Mouse (Mus musculus): ENCODE data around the gene Usp2. TPM values are rescaled to one million over a fixed set of nuclear protein-coding genes. Genes with fewer than 3 reads are reported as not detected.

Usp2 gene
- total and polyA plus RNA-seq, 3 experiments, result 73.8 to 206 (median 75.8) TPM

DNA sequence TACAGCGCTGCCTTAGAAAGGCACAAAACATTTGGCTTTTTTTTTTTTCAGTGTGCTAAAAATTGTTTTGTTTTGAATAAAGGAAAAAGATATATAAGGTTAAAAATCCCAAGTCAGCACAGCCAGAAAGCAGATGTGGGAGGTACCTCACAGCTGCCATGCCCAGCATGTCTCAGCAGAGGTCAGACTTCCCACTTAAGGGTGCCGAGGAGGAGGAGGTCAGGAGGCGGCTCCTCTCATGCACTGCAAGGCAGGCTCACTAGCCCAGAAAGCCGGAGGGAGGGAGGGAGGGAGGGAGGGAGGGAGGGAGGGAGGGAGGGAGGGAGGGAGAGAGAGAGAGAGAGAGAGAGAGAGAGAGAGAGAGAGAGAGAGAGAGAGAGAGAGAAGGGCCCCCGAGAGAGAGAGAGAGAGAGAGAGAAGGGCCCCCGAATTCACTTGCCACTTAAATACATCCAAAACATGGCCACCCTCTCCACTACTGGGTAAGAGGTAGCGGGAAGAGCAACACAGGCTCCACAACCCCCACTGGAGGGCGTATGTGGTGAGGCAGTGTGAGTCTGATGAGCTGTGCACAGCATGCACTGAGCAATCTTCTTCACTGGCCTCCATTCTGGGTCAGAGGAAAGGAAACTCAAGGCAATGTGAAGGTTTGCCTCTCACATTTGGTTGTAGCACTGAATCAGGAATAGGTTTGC, 77.3 kb downstream of the Usp2 start:
- H3K79me2 ChIP-seq (replicated peaks; ENCODE audit: control insufficient read depth, insufficient read depth, low read length), result no peaks in the 10 kb centered on the region
- 35% methylated on average over 7 of the region's 8 CpGs for WGBS
- no peaks in the 10 kb centered on the region for H3K27me3 ChIP-seq (ENCODE audit: control insufficient read depth, insufficient read depth, low read length)
- no peak overlapping the region for H3K27ac ChIP-seq
- peak in 1 of 2 experiments; percentile 46 for DNase-seq
- H3K4me3 ChIP-seq, result no peak overlapping the region
- peaks cover 11% of the 10 kb centered on the region for H3K36me3 ChIP-seq (ENCODE audit: control insufficient read depth, insufficient read depth, low read length)
- intact Hi-C loops (cut with DNase I), result no loop called here
- TF ChIP-seq POLR2A (IDR thresholded peaks at IDR 0.05; ENCODE audit: insufficient read depth, low read depth, low read length) (no peak), EP300 (IDR thresholded peaks at IDR 0.05; ENCODE audit: insufficient read depth, low read depth, low read length) (no peak), CTCF (IDR thresholded peaks at IDR 0.05) (peak; percentile 38)
- peaks cover 5% of the 10 kb centered on the region for H3K4me1 ChIP-seq (ENCODE audit: control insufficient read depth, insufficient read depth, low read length)
- no peak overlapping the region for H3K9ac ChIP-seq (ENCODE audit: low read depth, low read length)

- H3K9ac ChIP-seq (ENCODE audit: low read depth, low read length), result no peak overlapping the region
- peaks cover 11% of the 10 kb centered on the region for H3K36me3 ChIP-seq (ENCODE audit: control insufficient read depth, insufficient read depth, low read length)
- intact Hi-C loops (cut with DNase I), result no loop called here
- peaks cover 5% of the 10 kb centered on the region for H3K4me1 ChIP-seq (ENCODE audit: control insufficient read depth, insufficient read depth, low read length)
- H3K79me2 ChIP-seq (replicated peaks; ENCODE audit: control insufficient read depth, insufficient read depth, low read length), result no peaks in the 10 kb centered on the region
- no peak overlapping the region for H3K4me3 ChIP-seq
- no peak overlapping the region for H3K27ac ChIP-seq
- TF ChIP-seq POLR2A (IDR thresholded peaks at IDR 0.05; ENCODE audit: insufficient read depth, low read depth, low read length) (no peak), EP300 (IDR thresholded peaks at IDR 0.05; ENCODE audit: insufficient read depth, low read depth, low read length) (no peak), CTCF (IDR thresholded peaks at IDR 0.05) (no peak)
- DNase-seq, result no peak
- no peaks in the 10 kb centered on the region for H3K27me3 ChIP-seq (ENCODE audit: control insufficient read depth, insufficient read depth, low read length)
Observed at GRCm38 (mm10) chr9:44144718-44145060, 77.9 kb downstream of the Usp2 start.

Other genes starting within 250 kb of the Usp2 start
- gene Thy1, start 23.6 kb upstream of the Usp2 start, total RNA-seq (2021), result 10 to 100 TPM in 1 of 2 experiments, 1 to 10 TPM in 1; 6.6 to 15.5 TPM
- gene Thy1, start 23.6 kb upstream of the Usp2 start, polyA plus RNA-seq (2012; rRNA removed), result 32.3 and 42.7 TPM in 2 replicates
- gene Mfrp, start 34.7 kb downstream of the Usp2 start, total RNA-seq (2021), result under 1 TPM in 1 of 2 experiments, not detected in 1; 0.05 TPM
- gene Mfrp, start 34.7 kb downstream of the Usp2 start, polyA plus RNA-seq (2012; rRNA removed), result 0.04 and 0.12 TPM in 2 replicates
- 1 to 10 TPM; 4.8 to 7.6 TPM for gene C1qtnf5, start 40.2 kb downstream of the Usp2 start, total RNA-seq (2021)
- gene C1qtnf5, start 40.2 kb downstream of the Usp2 start, polyA plus RNA-seq (2012; rRNA removed), result 9.4 and 13.8 TPM in 2 replicates
- under 1 TPM; 0.21 to 0.23 TPM for gene Gm49380, start 46.5 kb downstream of the Usp2 start, total RNA-seq (2021)
- not detected in 2 replicates for gene Gm49380, start 46.5 kb downstream of the Usp2 start, polyA plus RNA-seq (2012; rRNA removed)
- 1 to 10 TPM; 6.5 to 6.7 TPM for gene Rnf26, start 46.5 kb downstream of the Usp2 start, total RNA-seq (2021)
- gene Rnf26, start 46.5 kb downstream of the Usp2 start, polyA plus RNA-seq (2012; rRNA removed), result 7.3 and 10.4 TPM in 2 replicates
- gene Mcam, start 67.4 kb downstream of the Usp2 start, total RNA-seq (2021), result 10 to 100 TPM; 31.6 to 32.5 TPM
- gene Mcam, start 67.4 kb downstream of the Usp2 start, polyA plus RNA-seq (2012; rRNA removed), result 49.8 and 70.9 TPM in 2 replicates
- 10 to 100 TPM; 17.8 to 18.7 TPM for gene Cbl, start 167.0 kb downstream of the Usp2 start, total RNA-seq (2021)
- gene Cbl, start 167.0 kb downstream of the Usp2 start, polyA plus RNA-seq (2012; rRNA removed), result 5.0 and 11.8 TPM in 2 replicates
- not detected for gene Ccdc153, start 173.7 kb downstream of the Usp2 start, total RNA-seq (2021)
- gene Ccdc153, start 173.7 kb downstream of the Usp2 start, polyA plus RNA-seq (2012; rRNA removed), result 1.6 TPM in 1 of 2 replicates, not detected in the other
- gene Pdzd3, start 184.4 kb downstream of the Usp2 start, total RNA-seq (2021), result 1 to 10 TPM; 3.4 to 4.2 TPM
- gene Pdzd3, start 184.4 kb downstream of the Usp2 start, polyA plus RNA-seq (2012; rRNA removed), result 1.7 and 3.3 TPM in 2 replicates
- gene Nlrx1, start 201.6 kb downstream of the Usp2 start, total RNA-seq (2021), result 10 to 100 TPM; 20.3 to 21.7 TPM
- gene Nlrx1, start 201.6 kb downstream of the Usp2 start, polyA plus RNA-seq (2012; rRNA removed), result 16.1 and 19.0 TPM in 2 replicates
- under 1 TPM; 0.42 to 0.75 TPM for gene Abcg4, start 221.6 kb downstream of the Usp2 start, total RNA-seq (2021)
- 1.9 and 2.1 TPM in 2 replicates for gene Abcg4, start 221.6 kb downstream of the Usp2 start, polyA plus RNA-seq (2012; rRNA removed)
- gene Hinfp, start 238.7 kb downstream of the Usp2 start, total RNA-seq (2021), result 10 to 100 TPM in 1 of 2 experiments, 1 to 10 TPM in 1; 6.9 to 10.2 TPM
- gene Hinfp, start 238.7 kb downstream of the Usp2 start, polyA plus RNA-seq (2012; rRNA removed), result 12.6 and 16.0 TPM in 2 replicates